Mouse (Mus musculus) stomach, embryonic 16.5 days (tissue): ENCODE data around the gene Rc3h2. TPM values are rescaled to one million over a fixed set of nuclear protein-coding genes. Genes with fewer than 3 reads are reported as not detected.

Experiments used
- ATAC-seq: fragments of 200-750 bp; cut with Nextera tagmentation; 2 replicates; pipeline ENCODE4 v1.8.0; 2017; ENCODE audit warnings: moderate number of reproducible peaks, moderate TSS enrichment; ENCODE audit not compliant: insufficient read depth, low FRiP score
- H3K27ac ChIP-seq: fragments of 300-500 bp; sonication (generic); 2 replicates; pipeline ENCODE4 v1.5.1; 2014; ENCODE audit warnings: low read length
- H3K27me3 ChIP-seq: fragments of 300-500 bp; sonication (generic); 2 replicates; pipeline ENCODE4 v1.6.1; 2014; ENCODE audit warnings: low read length, control low read depth, mixed read lengths; ENCODE audit not compliant: control insufficient read depth, insufficient read depth
- H3K36me3 ChIP-seq: fragments of 300-500 bp; sonication (generic); 2 replicates; pipeline ENCODE4 v1.6.1; 2014; ENCODE audit warnings: low read length; ENCODE audit not compliant: control insufficient read depth, insufficient read depth
- H3K4me1 ChIP-seq: fragments of 300-500 bp; sonication (generic); 2 replicates; pipeline ENCODE4 v1.6.1; 2014; ENCODE audit warnings: low read length, control low read depth, mixed read lengths; ENCODE audit not compliant: control insufficient read depth, insufficient read depth
- H3K4me2 ChIP-seq: fragments of 300-500 bp; sonication (generic); 2 replicates; pipeline ENCODE4 v1.6.1; 2014; ENCODE audit warnings: low read depth, low read length, mixed read lengths
- H3K4me3 ChIP-seq: fragments of 300-500 bp; sonication (generic); replicated peaks from 2 replicates; pipeline ENCODE4 v1.5.1; 2014; ENCODE audit warnings: mild to moderate bottlenecking, low read length
- H3K9ac ChIP-seq: fragments of 300-500 bp; sonication (generic); 2 replicates; pipeline ENCODE4 v1.6.1; 2014; ENCODE audit warnings: low read length
- H3K9me3 ChIP-seq: fragments of 300-500 bp; sonication (generic); replicated peaks from 2 replicates; pipeline ENCODE4 v1.6.1; 2016; ENCODE audit warnings: low read length, control low read depth; ENCODE audit not compliant: control insufficient read depth
- WGBS: fragments of 180-500 bp; shearing (Covaris S2); extraction: QIAGEN DNeasy Blood & Tissue Kit; methylation state at CpG from one replicate; pipeline ENCODE4 v1.1.7; 2014; 5-methylcytosine and 5-hydroxymethylcytosine counted together
- polyA plus RNA-seq: library from polyadenylated mRNA; unstranded; fragments of >200 nt; fragmentation: Nextera tagmentation; extraction: Ambion mirVana; gene quantifications from 2 replicates; pipeline ENCODE4 v1.2.1, GENCODE M21; 2015

Rc3h2 gene
- polyA plus RNA-seq = 11.5 and 12.7 TPM in 2 replicates

GRCm38 (mm10) chr2:37422306-37423304, at the start of gene Rc3h2:
Gene Rc3h2, minus strand, starts transcription at chr2:37422903.
- Histone ChIP-seq H3K27me3 (no peaks in the 10 kb centered on the region), H3K4me1 (no peaks in the 10 kb centered on the region), H3K9ac (peak within 1 kb of the TSS; percentile 100), H3K4me3 (peak within 1 kb of the TSS; percentile 87), H3K27ac (peak within 1 kb of the TSS; percentile 93), H3K4me2 (peak within 1 kb of the TSS; percentile 83), H3K36me3 (no peaks in the 10 kb centered on the region), H3K9me3 (no peaks in the 10 kb centered on the region)
- ATAC-seq = peak; percentile 98
- WGBS = under 1% methylated on average over 74 of the region's 75 CpGs

- H3K9ac ChIP-seq = no peak overlapping the region
- H3K4me3 ChIP-seq = no peak overlapping the region
- H3K4me2 ChIP-seq = no peak overlapping the region
- peaks cover 13% of the 10 kb centered on the region; the same call in 1 of the 2 replicates for H3K36me3 ChIP-seq
- H3K27me3 ChIP-seq = no peaks in the 10 kb centered on the region
- WGBS = 95% methylated on average over 4 of the region's 4 CpGs
- no peak for ATAC-seq
- no peaks in the 10 kb centered on the region for H3K9me3 ChIP-seq
- no peaks in the 10 kb centered on the region for H3K4me1 ChIP-seq
- no peak overlapping the region for H3K27ac ChIP-seq
Measured at GRCm38 (mm10) chr2:37466266-37466665, 43.6 kb upstream of the Rc3h2 start.

GRCm38 (mm10) chr2:37460707-37461106, 38.0 kb upstream of the Rc3h2 start:
- no peaks in the 10 kb centered on the region for H3K9me3 ChIP-seq
- no peak overlapping the region for H3K9ac ChIP-seq
- H3K27ac ChIP-seq = no peak overlapping the region
- H3K4me2 ChIP-seq = no peak overlapping the region
- ATAC-seq = no peak
- no peaks in the 10 kb centered on the region for H3K27me3 ChIP-seq
- no peaks in the 10 kb centered on the region for H3K36me3 ChIP-seq
- no peak overlapping the region for H3K4me3 ChIP-seq
- H3K4me1 ChIP-seq = no peaks in the 10 kb centered on the region
- 96% methylated on average over 4 of the region's 4 CpGs for WGBS

- Histone ChIP-seq H3K9me3 (no peaks in the 10 kb centered on the region), H3K9ac (peak overlapping the region; percentile 88), H3K36me3 (no peaks in the 10 kb centered on the region), H3K4me1 (peaks cover 5% of the 10 kb centered on the region; the same call in 1 of the 2 replicates), H3K4me3 (peak overlapping the region; percentile 80), H3K27me3 (no peaks in the 10 kb centered on the region), H3K27ac (peak overlapping the region; percentile 89), H3K4me2 (peak overlapping the region; percentile 62)
- 2% methylated on average over 23 of the region's 24 CpGs for WGBS
- peak; percentile 90 for ATAC-seq
Measured at GRCm38 (mm10) chr2:37452376-37452760, 29.7 kb upstream of the Rc3h2 start.

- H3K27ac ChIP-seq = peak overlapping the region; percentile 89
- H3K36me3 ChIP-seq = no peaks in the 10 kb centered on the region
- H3K9ac ChIP-seq = peak overlapping the region; percentile 88
- H3K27me3 ChIP-seq = no peaks in the 10 kb centered on the region
- peak overlapping the region; percentile 66 for H3K4me2 ChIP-seq
- WGBS = 7% methylated on average over 44 of the region's 44 CpGs
- peak overlapping the region; percentile 80 for H3K4me3 ChIP-seq
- peaks cover 5% of the 10 kb centered on the region; the same call in 1 of the 2 replicates for H3K4me1 ChIP-seq
- H3K9me3 ChIP-seq = no peaks in the 10 kb centered on the region
- ATAC-seq = peak; percentile 98
Measured at GRCm38 (mm10) chr2:37451667-37452375, 29.1 kb upstream of the Rc3h2 start.

- under 1% methylated on average over 51 of the region's 51 CpGs for WGBS
- Histone ChIP-seq H3K9me3 (no peaks in the 10 kb centered on the region), H3K27me3 (no peaks in the 10 kb centered on the region)
Measured at GRCm38 (mm10) chr2:37442611-37443591, 20.2 kb upstream of the Rc3h2 start, which contains the start of the genes Zbtb26, Zbtb6 and Rabgap1. Gene Zbtb26, minus strand, starts transcription at chr2:37443135. Gene Zbtb6, minus strand, starts transcription at chr2:37443171. Gene Rabgap1, plus strand, starts transcription at chr2:37443279.

GRCm38 (mm10) chr2:37431609-37432008, 8.9 kb upstream of the Rc3h2 start:
- H3K4me2 ChIP-seq = peak overlapping the region; percentile 71
- H3K27me3 ChIP-seq = no peaks in the 10 kb centered on the region
- peak overlapping the region; percentile 95; the same call in 1 of the 2 replicates for H3K9ac ChIP-seq
- peak overlapping the region; percentile 96 for H3K4me3 ChIP-seq
- H3K27ac ChIP-seq = peak overlapping the region; percentile 96
- 26% methylated on average over 7 of the region's 7 CpGs for WGBS
- H3K36me3 ChIP-seq = peaks cover 4% of the 10 kb centered on the region; the same call in 1 of the 2 replicates
- H3K9me3 ChIP-seq = no peaks in the 10 kb centered on the region
- no peak for ATAC-seq
- H3K4me1 ChIP-seq = peaks cover 9% of the 10 kb centered on the region

More at GRCm38 (mm10) chr2:37442611-37443591, 20.2 kb upstream of the Rc3h2 start, which contains the start of the genes Zbtb26, Zbtb6 and Rabgap1:
- Histone ChIP-seq H3K4me1 (peaks cover 5% of the 10 kb centered on the region), H3K4me3 (peak within 1 kb of the TSS; percentile 92), H3K9ac (peak within 1 kb of the TSS; percentile 94), H3K36me3 (no peaks in the 10 kb centered on the region), H3K4me2 (peak within 1 kb of the TSS; percentile 61), H3K27ac (peak within 1 kb of the TSS; percentile 83)
- ATAC-seq = peak; percentile 100
